Mouse (Mus musculus): ENCODE measurements around the gene Jph2. TPM values are rescaled to one million over a fixed set of nuclear protein-coding genes. Genes with fewer than 3 reads are reported as not detected.

The Jph2 gene
- polyA plus RNA-seq, 1 experiment = 0.13 TPM

DNA sequence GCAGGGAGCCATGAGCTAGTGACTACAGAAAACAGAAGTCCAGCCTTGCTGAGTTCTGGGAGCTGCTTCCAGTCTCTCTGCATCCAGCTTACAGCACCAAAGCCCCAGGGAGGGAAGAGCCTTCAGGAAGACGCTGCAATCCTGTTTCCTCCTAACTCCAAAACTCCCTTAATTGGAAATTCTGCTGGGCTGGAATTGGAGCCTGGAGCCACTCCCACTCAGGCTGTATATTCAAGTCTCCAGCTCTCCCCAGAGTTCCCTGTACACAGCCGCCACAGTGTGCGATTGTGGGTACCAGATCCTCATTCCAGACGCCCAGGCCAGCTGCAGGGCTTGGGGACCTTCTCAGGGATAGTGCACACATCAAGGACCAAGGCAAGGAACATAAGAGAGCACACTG, 27.6 kb downstream of the Jph2 start:
- Histone ChIP-seq H3K27me3 (replicated peaks) (peaks cover 60% of the 10 kb centered on the region), H3K4me3 (replicated peaks) (no peak overlapping the region), H3K9me3 (no peaks in the 10 kb centered on the region), H3K4me1 (no peaks in the 10 kb centered on the region), H3K36me3 (replicated peaks; ENCODE audit: low read length) (no peaks in the 10 kb centered on the region)
- TF ChIP-seq FLI1 (IDR thresholded peaks at IDR 0.05; ENCODE audit: low read length) (no peak), GATA1 (IDR thresholded peaks at IDR 0.05; ENCODE audit: borderline replicate concordance, low read length) (no peak)

GRCm38 (mm10) chr2:163364785-163365541, 32.8 kb downstream of the Jph2 start:
- Histone ChIP-seq H3K9me3 (no peaks in the 10 kb centered on the region), H3K4me3 (replicated peaks) (no peak overlapping the region), H3K4me1 (no peaks in the 10 kb centered on the region), H3K27me3 (replicated peaks) (peaks cover 67% of the 10 kb centered on the region), H3K36me3 (replicated peaks; ENCODE audit: low read length) (no peaks in the 10 kb centered on the region)
- no peak for TF ChIP-seq GATA1 (IDR thresholded peaks at IDR 0.05; ENCODE audit: borderline replicate concordance, low read length)
- TF ChIP-seq FLI1 (IDR thresholded peaks at IDR 0.05; ENCODE audit: low read length) = no peak

GRCm38 (mm10) chr2:163362940-163363921, 34.6 kb downstream of the Jph2 start:
- Histone ChIP-seq H3K36me3 (replicated peaks; ENCODE audit: low read length) (no peaks in the 10 kb centered on the region), H3K4me3 (replicated peaks) (no peak overlapping the region), H3K9me3 (no peaks in the 10 kb centered on the region), H3K4me1 (0 out of 2 replicates have a peak, but pooled peaks cover 5% of the 10 kb centered on the region), H3K27me3 (replicated peaks) (peaks cover 61% of the 10 kb centered on the region)
- TF ChIP-seq FLI1 (IDR thresholded peaks at IDR 0.05; ENCODE audit: low read length) (no peak), GATA1 (IDR thresholded peaks at IDR 0.05; ENCODE audit: borderline replicate concordance, low read length) (no peak)

- Histone ChIP-seq H3K4me1 (peaks cover 17% of the 10 kb centered on the region), H3K4me3 (replicated peaks) (no peak overlapping the region), H3K36me3 (replicated peaks; ENCODE audit: low read length) (no peaks in the 10 kb centered on the region), H3K27me3 (replicated peaks) (peaks cover 62% of the 10 kb centered on the region), H3K9me3 (no peaks in the 10 kb centered on the region)
- TF ChIP-seq GATA1 (IDR thresholded peaks at IDR 0.05; ENCODE audit: borderline replicate concordance, low read length) = no peak
- TF ChIP-seq FLI1 (IDR thresholded peaks at IDR 0.05; ENCODE audit: low read length) = no peak
These were observed 36.8 kb downstream of the Jph2 start for GRCm38 (mm10) chr2:163360858-163361623.

GRCm38 (mm10) chr2:163359253-163359652, 38.5 kb downstream of the Jph2 start:
- no peak overlapping the region for H3K4me3 ChIP-seq (replicated peaks)
- H3K9me3 ChIP-seq = no peaks in the 10 kb centered on the region
- no peak for TF ChIP-seq FLI1 (IDR thresholded peaks at IDR 0.05; ENCODE audit: low read length)
- TF ChIP-seq GATA1 (IDR thresholded peaks at IDR 0.05; ENCODE audit: borderline replicate concordance, low read length) = no peak
- H3K36me3 ChIP-seq (replicated peaks; ENCODE audit: low read length) = no peaks in the 10 kb centered on the region
- peaks cover 23% of the 10 kb centered on the region for H3K4me1 ChIP-seq
- peaks cover 60% of the 10 kb centered on the region for H3K27me3 ChIP-seq (replicated peaks)

- no peak overlapping the region for H3K4me3 ChIP-seq (replicated peaks)
These were observed 39.1 kb downstream of the Jph2 start for GRCm38 (mm10) chr2:163358662-163359061.

DNA sequence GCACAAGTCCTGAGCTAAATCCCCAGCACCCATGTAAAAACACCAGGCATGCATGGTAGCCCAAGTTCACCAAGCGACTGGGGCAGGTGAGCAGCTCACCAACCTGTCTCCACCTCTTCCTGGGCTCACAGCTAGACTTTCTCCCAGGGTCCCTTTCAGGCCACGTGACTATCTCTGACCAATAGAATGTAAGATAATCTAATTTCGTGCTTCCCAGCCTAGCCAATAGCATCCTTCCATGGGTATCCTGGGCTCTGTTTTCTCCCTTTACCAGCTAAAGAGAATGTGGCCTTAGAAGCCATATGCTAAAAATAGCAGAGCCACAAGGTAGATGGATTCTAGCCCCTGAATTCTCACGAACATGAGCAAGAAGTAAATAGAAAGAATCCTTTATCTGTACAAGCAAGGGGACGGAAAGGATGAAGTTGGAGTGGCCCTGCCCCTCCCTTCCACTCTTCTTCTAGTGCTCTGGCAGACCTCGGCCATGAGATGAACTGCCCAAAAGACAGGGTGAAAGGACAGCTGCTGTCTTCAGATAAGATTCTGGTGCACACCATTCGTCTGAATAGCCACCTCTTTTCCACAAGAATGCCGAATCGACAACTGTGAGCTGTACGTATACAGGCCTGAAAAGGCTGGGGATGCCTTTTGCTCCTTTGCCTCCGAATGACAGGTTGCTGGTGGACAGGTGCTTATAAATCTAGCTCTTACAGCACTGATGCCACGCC, 41.5 kb downstream of the Jph2 start:
- TF ChIP-seq FLI1 (IDR thresholded peaks at IDR 0.05; ENCODE audit: low read length) (no peak), GATA1 (IDR thresholded peaks at IDR 0.05; ENCODE audit: borderline replicate concordance, low read length) (no peak)
- Histone ChIP-seq H3K9me3 (peaks cover 3% of the 10 kb centered on the region; the same call in 1 of the 2 replicates), H3K4me3 (replicated peaks) (no peak overlapping the region), H3K27me3 (replicated peaks) (peaks cover 62% of the 10 kb centered on the region), H3K36me3 (replicated peaks; ENCODE audit: low read length) (no peaks in the 10 kb centered on the region), H3K4me1 (peaks cover 23% of the 10 kb centered on the region)

More at GRCm38 (mm10) chr2:163358662-163359061, 39.1 kb downstream of the Jph2 start:
- Histone ChIP-seq H3K9me3 (no peaks in the 10 kb centered on the region), H3K4me1 (peaks cover 23% of the 10 kb centered on the region), H3K36me3 (replicated peaks; ENCODE audit: low read length) (no peaks in the 10 kb centered on the region), H3K27me3 (replicated peaks) (peaks cover 60% of the 10 kb centered on the region)
- TF ChIP-seq GATA1 (IDR thresholded peaks at IDR 0.05; ENCODE audit: borderline replicate concordance, low read length) = no peak

DNA sequence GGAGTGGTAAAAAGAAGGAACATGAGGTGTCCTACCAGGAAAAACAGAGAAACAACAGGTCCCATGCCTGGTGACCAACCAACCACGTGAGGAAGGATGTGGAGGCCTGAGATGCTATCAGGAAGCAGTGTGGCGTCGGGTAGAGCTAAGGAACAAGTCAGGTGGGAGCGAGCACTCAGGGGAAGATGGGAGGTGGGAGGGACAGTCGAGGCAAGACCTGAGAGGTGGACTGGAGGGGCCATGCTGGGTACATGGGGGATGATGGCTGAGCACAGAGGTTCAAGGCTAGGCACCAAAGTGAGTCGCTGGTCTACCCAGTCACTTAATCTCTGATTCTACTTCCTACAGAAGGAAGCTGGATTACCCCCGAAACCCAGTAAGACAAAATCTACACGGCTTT, 42.1 kb downstream of the Jph2 start:
- no peak for TF ChIP-seq GATA1 (IDR thresholded peaks at IDR 0.05; ENCODE audit: borderline replicate concordance, low read length)
- TF ChIP-seq FLI1 (IDR thresholded peaks at IDR 0.05; ENCODE audit: low read length) = no peak

DNA sequence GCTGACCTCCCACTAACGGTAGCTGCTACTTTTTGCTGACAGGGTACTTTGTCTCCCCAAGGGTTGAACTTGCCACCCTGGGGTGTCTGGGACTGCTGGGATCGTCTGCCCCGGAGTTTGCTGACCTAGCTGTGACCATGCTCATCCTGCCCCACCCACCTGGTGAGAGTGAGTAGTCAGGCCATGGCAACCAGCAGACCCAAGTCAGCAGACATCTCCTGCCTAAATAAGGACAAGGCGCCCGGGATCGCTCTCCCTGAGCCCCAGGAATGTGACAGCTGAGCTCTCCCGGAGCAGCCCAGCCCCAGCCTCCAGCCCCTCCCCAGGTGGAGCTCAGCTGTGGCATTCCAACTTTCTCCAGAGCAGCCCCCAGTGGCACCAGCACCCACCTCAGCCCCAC, 44.1 kb downstream of the Jph2 start:
- no peak overlapping the region for H3K4me3 ChIP-seq (replicated peaks)
- TF ChIP-seq GATA1 (IDR thresholded peaks at IDR 0.05; ENCODE audit: borderline replicate concordance, low read length) = no peak
- no peak for TF ChIP-seq FLI1 (IDR thresholded peaks at IDR 0.05; ENCODE audit: low read length)
- H3K27me3 ChIP-seq (replicated peaks) = peaks cover 54% of the 10 kb centered on the region
- no peaks in the 10 kb centered on the region for H3K36me3 ChIP-seq (replicated peaks; ENCODE audit: low read length)
- H3K4me1 ChIP-seq = peaks cover 23% of the 10 kb centered on the region
- H3K9me3 ChIP-seq = peaks cover 7% of the 10 kb centered on the region; the same call in 1 of the 2 replicates

More for the DNA sequence above, 42.1 kb downstream of the Jph2 start:
- Histone ChIP-seq H3K9me3 (peaks cover 7% of the 10 kb centered on the region; the same call in 1 of the 2 replicates), H3K4me3 (replicated peaks) (no peak overlapping the region), H3K27me3 (replicated peaks) (peaks cover 59% of the 10 kb centered on the region), H3K4me1 (peaks cover 23% of the 10 kb centered on the region), H3K36me3 (replicated peaks; ENCODE audit: low read length) (no peaks in the 10 kb centered on the region)

All from megakaryocyte, embryonic 14.5 days (primary cell).